Mouse (Mus musculus) thymus, adult 2 months (tissue): ENCODE data around the gene Gm1673. TPM values are rescaled to one million over a fixed set of nuclear protein-coding genes. Genes with fewer than 3 reads are reported as not detected.

Experiments
- DNase-seq: peaks from one replicate; pipeline ENCODE4 v3.0.0; 2021
- H3K27ac ChIP-seq: fragments of 200-500 bp; 2 replicates; pipeline ENCODE4 v1.5.1; 2012; ENCODE audit warnings: low read length, control low read depth; ENCODE audit not compliant: control insufficient read depth, insufficient read depth
- H3K27me3 ChIP-seq: fragments of 200-500 bp; 2 replicates; pipeline ENCODE4 v1.6.1; 2012; ENCODE audit warnings: mild to moderate bottlenecking, low read length, moderate library complexity, mixed read lengths; ENCODE audit not compliant: control insufficient read depth, insufficient read depth
- H3K36me3 ChIP-seq: fragments of 200-500 bp; 2 replicates; pipeline ENCODE4 v1.6.1; 2012; ENCODE audit warnings: mild to moderate bottlenecking, low read length, moderate library complexity; ENCODE audit not compliant: control insufficient read depth, insufficient read depth
- H3K4me1 ChIP-seq: fragments of 200-500 bp; replicated peaks from 2 replicates; pipeline ENCODE4 v1.6.1; 2012; ENCODE audit warnings: low read length; ENCODE audit not compliant: control insufficient read depth, insufficient read depth
- H3K4me3 ChIP-seq: fragments of 200-500 bp; 2 replicates; pipeline ENCODE4 v1.5.1; 2012; ENCODE audit warnings: mild to moderate bottlenecking, low read length, control low read depth, moderate library complexity; ENCODE audit not compliant: control insufficient read depth, insufficient read depth
- CTCF ChIP-seq: fragments of 200-500 bp; IDR thresholded peaks from 2 replicates; pipeline ENCODE4 v1.5.1; 2012; ENCODE audit warnings: mild to moderate bottlenecking, control low read depth, low read length, moderate library complexity, borderline replicate concordance; ENCODE audit not compliant: control insufficient read depth, poor library complexity, insufficient read depth; ENCODE audit errors: extremely low read depth
- POLR2A ChIP-seq: fragments of 200-500 bp; IDR thresholded peaks from 2 replicates; pipeline ENCODE4 v1.6.1; 2012; ENCODE audit warnings: mild to moderate bottlenecking, low read length, control low read depth, moderate library complexity; ENCODE audit not compliant: control insufficient read depth, poor library complexity, insufficient read depth; ENCODE audit errors: extremely low read depth
- WGBS: fragments of 180-500 bp; shearing (Covaris S2); methylation state at CpG from one replicate; pipeline ENCODE4 v1.1.7; 2018; 5-methylcytosine and 5-hydroxymethylcytosine counted together
- polyA plus RNA-seq: library from polyadenylated mRNA; depleted of rRNA; stranded (reverse); fragments of >200 nt; gene quantifications from 2 replicates; pipeline ENCODE4 v1.2.3, GENCODE M21; 2012; rRNA removed

The Gm1673 gene
- polyA plus RNA-seq, 1 experiment = 41.9 TPM

GRCm38 (mm10) chr5:34031022-34031421 is 47.8 kb downstream of the Gm1673 start:
- Histone ChIP-seq H3K4me1 (no peaks in the 10 kb centered on the region), H3K36me3 (no peaks in the 10 kb centered on the region), H3K27me3 (no peaks in the 10 kb centered on the region), H3K27ac (no peak overlapping the region), H3K4me3 (no peak overlapping the region)
- 24% methylated on average over 6 of the region's 6 CpGs for WGBS
- no peak for DNase-seq
- no peak for TF ChIP-seq CTCF
- no peak for TF ChIP-seq POLR2A

- no peak for TF ChIP-seq CTCF
- no peak for TF ChIP-seq POLR2A
- Histone ChIP-seq H3K27ac (no peak overlapping the region), H3K4me3 (no peak overlapping the region), H3K36me3 (no peaks in the 10 kb centered on the region), H3K27me3 (no peaks in the 10 kb centered on the region), H3K4me1 (no peaks in the 10 kb centered on the region)
- 88% methylated on average over 3 of the region's 3 CpGs for WGBS
- no peak for DNase-seq
These were observed 49.3 kb downstream of the Gm1673 start for GRCm38 (mm10) chr5:34032520-34032919.

Other genes with a start within 250 kb of the Gm1673 start
- 69.5 and 82.9 TPM in 2 replicates for gene Letm1, start 200.6 kb upstream of the Gm1673 start, polyA plus RNA-seq
- 53.3 and 64.8 TPM in 2 replicates for gene Nsd2, start 162.7 kb upstream of the Gm1673 start, polyA plus RNA-seq
- 85.1 and 100 TPM in 2 replicates for gene Nelfa, start 47.0 kb upstream of the Gm1673 start, polyA plus RNA-seq
- 8.3 and 12.1 TPM in 2 replicates for gene Nat8l, start 12.6 kb downstream of the Gm1673 start, polyA plus RNA-seq
- gene Poln, start 186.0 kb downstream of the Gm1673 start, polyA plus RNA-seq = 2.3 and 2.4 TPM in 2 replicates
- 3.3 and 4.2 TPM in 2 replicates for gene Haus3, start 186.1 kb downstream of the Gm1673 start, polyA plus RNA-seq
- 515 and 525 TPM in 2 replicates for gene Mxd4, start 204.3 kb downstream of the Gm1673 start, polyA plus RNA-seq